Mouse (Mus musculus) CH12.LX (cell line): ENCODE results near the gene Immp2l.

Experiments
- CHD2 ChIP-seq: IDR thresholded peaks from 2 replicates; pipeline ENCODE4 v1.6.1; 2011; ENCODE audit warnings: low read length, improper control_type of control experiment
- MAX ChIP-seq: IDR thresholded peaks from 2 replicates; pipeline ENCODE4 v1.6.1; 2011; ENCODE audit warnings: low read length, improper control_type of control experiment
- MEF2A ChIP-seq: IDR thresholded peaks from 2 replicates; pipeline ENCODE4 v1.6.1; 2014; ENCODE audit warnings: low read depth, mild to moderate bottlenecking, inconsistent platforms, low read length, improper control_type of control experiment, borderline replicate concordance
- MXI1 ChIP-seq: IDR thresholded peaks from 2 replicates; pipeline ENCODE4 v1.6.1; 2011; ENCODE audit warnings: mild to moderate bottlenecking, low read depth, low read length, improper control_type of control experiment
- POLR2A ChIP-seq: IDR thresholded peaks from 2 replicates; pipeline ENCODE4 v1.6.1; 2011; ENCODE audit warnings: low read depth, mild to moderate bottlenecking, improper control_type of control experiment, low read length
- RAD21 ChIP-seq: IDR thresholded peaks from 2 replicates; pipeline ENCODE4 v1.6.1; 2011; ENCODE audit warnings: low read depth, mild to moderate bottlenecking, low read length, improper control_type of control experiment, moderate library complexity

GRCm38 (mm10) chr12:41170051-41170450 is 146.2 kb downstream of the Immp2l start:
- no peak for TF ChIP-seq MEF2A
- no peak for TF ChIP-seq POLR2A
- TF ChIP-seq CHD2, result no peak
- no peak for TF ChIP-seq RAD21
- TF ChIP-seq MXI1, result no peak
- no peak for TF ChIP-seq MAX
